Mouse (Mus musculus) lung, embryonic 15.5 days (tissue): Measurements from ENCODE around the gene Tspan5. TPM values are rescaled to one million over a fixed set of nuclear protein-coding genes. Genes with fewer than 3 reads are reported as not detected.

ENCODE experiments used
- ATAC-seq: fragments of 200-750 bp; cut with Nextera tagmentation; 2 replicates; pipeline ENCODE4 v1.8.0; 2017; ENCODE audit warnings: moderate number of reproducible peaks, borderline replicate concordance; ENCODE audit not compliant: low FRiP score, low TSS enrichment; ENCODE audit errors: extremely low read depth
- H3K27ac ChIP-seq: fragments of 300-500 bp; sonication (generic); 2 replicates; pipeline ENCODE4 v1.5.1; 2015; ENCODE audit warnings: moderate library complexity, mild to moderate bottlenecking, inconsistent platforms
- H3K27me3 ChIP-seq: fragments of 300-500 bp; sonication (generic); 2 replicates; pipeline ENCODE4 v1.6.1; 2015; ENCODE audit warnings: inconsistent platforms
- H3K36me3 ChIP-seq: fragments of 300-500 bp; sonication (generic); 2 replicates; pipeline ENCODE4 v1.6.1; 2015; ENCODE audit warnings: inconsistent platforms
- H3K4me1 ChIP-seq: fragments of 300-500 bp; sonication (generic); 2 replicates; pipeline ENCODE4 v1.6.1; 2015; ENCODE audit warnings: inconsistent platforms
- H3K4me2 ChIP-seq: fragments of 300-500 bp; sonication (generic); 2 replicates; pipeline ENCODE4 v1.6.1; 2015; ENCODE audit warnings: inconsistent platforms, mild to moderate bottlenecking, moderate library complexity
- H3K4me3 ChIP-seq: fragments of 300-500 bp; sonication (generic); 2 replicates; pipeline ENCODE4 v1.5.1; 2015; ENCODE audit warnings: mild to moderate bottlenecking, inconsistent platforms
- H3K9ac ChIP-seq: fragments of 300-500 bp; sonication (generic); 2 replicates; pipeline ENCODE4 v1.6.1; 2015; ENCODE audit warnings: inconsistent platforms
- H3K9me3 ChIP-seq: fragments of 300-500 bp; sonication (generic); 2 replicates; pipeline ENCODE4 v1.6.1; 2016; ENCODE audit warnings: inconsistent platforms
- WGBS: fragments of 180-500 bp; shearing (Covaris S2); methylation state at CpG from one replicate; pipeline ENCODE4 v1.1.7; 2015; 5-methylcytosine and 5-hydroxymethylcytosine counted together
- polyA plus RNA-seq: library from polyadenylated mRNA; unstranded; fragments of >200 nt; fragmentation: Nextera tagmentation; extraction: Ambion mirVana; gene quantifications from 2 replicates; pipeline ENCODE4 v1.2.1, GENCODE M21; 2015

Tspan5 gene
- polyA plus RNA-seq, 1 experiment from 2014 or later: 30.3 TPM

- no peak for ATAC-seq
- Histone ChIP-seq H3K27ac (no peak overlapping the region), H3K4me1 (peaks cover 29% of the 10 kb centered on the region), H3K4me3 (no peak overlapping the region), H3K36me3 (no peaks in the 10 kb centered on the region), H3K27me3 (no peaks in the 10 kb centered on the region), H3K9me3 (no peaks in the 10 kb centered on the region), H3K4me2 (no peak overlapping the region), H3K9ac (no peak overlapping the region)
- 52% methylated on average over 21 of the region's 21 CpGs for WGBS
These were observed 60.9 kb downstream of the Tspan5 start for GRCm38 (mm10) chr3:138802722-138803443.

GRCm38 (mm10) chr3:138803444-138804085 is 61.6 kb downstream of the Tspan5 start:
- H3K4me2 ChIP-seq: no peak overlapping the region
- H3K4me1 ChIP-seq: peaks cover 29% of the 10 kb centered on the region
- H3K4me3 ChIP-seq: no peak overlapping the region
- no peak overlapping the region for H3K27ac ChIP-seq
- WGBS: 76% methylated on average over 11 of the region's 11 CpGs
- H3K9me3 ChIP-seq: no peaks in the 10 kb centered on the region
- no peak overlapping the region for H3K9ac ChIP-seq
- H3K27me3 ChIP-seq: no peaks in the 10 kb centered on the region
- ATAC-seq: no peak
- H3K36me3 ChIP-seq: no peaks in the 10 kb centered on the region

DNA sequence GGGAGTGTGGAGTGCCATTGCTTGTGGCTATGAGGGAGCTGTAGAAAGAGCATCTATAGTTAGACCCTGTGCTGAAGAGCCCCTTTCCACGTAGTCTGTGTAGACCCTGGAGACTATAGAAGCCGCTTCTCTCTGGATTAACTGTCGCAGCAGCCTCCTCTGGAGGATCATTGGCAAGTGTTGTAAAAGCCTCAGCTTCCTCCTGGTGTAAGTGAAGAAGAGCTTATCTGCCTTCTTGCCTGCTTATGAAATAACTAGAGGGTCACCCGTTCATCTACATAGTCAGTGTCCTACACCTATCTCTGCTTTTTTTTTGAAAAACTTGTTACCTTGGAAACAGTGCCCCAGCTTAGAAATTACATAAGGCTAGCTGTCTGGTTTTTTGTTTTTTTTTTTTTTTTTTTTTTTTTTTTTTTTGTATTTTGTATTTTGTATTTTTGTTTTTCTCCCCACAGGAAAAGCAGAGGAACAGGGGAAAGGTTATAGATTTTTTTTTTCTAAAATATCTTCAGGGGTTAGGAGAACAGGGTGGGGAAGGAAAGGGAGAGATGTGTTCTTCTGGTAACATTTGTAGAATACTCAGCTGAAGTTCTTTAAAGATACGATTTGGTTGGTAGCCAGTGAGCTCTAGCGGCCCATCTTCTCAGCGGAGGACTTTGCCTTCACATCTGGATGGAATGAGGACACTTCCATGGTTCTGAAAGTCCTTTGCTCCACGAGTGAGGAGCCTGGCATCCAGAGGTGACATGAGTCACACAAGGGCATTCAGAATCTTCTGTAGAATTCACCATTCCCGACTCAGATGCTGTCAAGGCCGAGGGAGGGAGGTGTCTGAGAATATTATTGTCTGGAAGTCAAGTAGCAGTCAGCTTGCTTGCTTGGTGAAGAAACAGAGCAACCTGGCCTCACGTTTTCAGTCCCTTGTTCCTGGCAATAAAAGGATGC is 62.4 kb downstream of the Tspan5 start:
- Histone ChIP-seq H3K27me3 (no peaks in the 10 kb centered on the region), H3K4me2 (no peak overlapping the region), H3K27ac (no peak overlapping the region), H3K9me3 (no peaks in the 10 kb centered on the region), H3K36me3 (no peaks in the 10 kb centered on the region), H3K4me1 (peaks cover 29% of the 10 kb centered on the region), H3K9ac (no peak overlapping the region), H3K4me3 (no peak overlapping the region)
- 67% methylated on average over 11 of the region's 11 CpGs for WGBS
- no peak for ATAC-seq

DNA sequence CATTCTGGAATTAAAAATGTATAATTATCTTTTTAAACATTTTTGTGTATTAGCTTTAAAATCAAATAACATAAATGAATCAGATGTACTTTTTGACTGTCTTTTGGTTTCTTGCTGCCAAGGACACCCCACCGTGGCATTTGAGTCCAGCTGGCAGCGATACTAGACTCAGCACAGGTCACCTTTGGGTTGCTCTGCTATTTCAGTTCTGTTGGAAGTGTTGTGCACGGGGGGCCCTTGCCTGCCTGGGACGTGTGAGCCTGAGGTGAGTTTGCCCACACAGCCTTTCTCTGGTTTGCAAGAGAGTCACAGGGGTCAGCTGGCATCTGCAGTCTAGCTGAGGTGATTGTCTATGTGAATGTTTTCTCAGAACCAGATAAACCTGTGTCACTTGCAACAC is 65.8 kb downstream of the Tspan5 start:
- no peak overlapping the region for H3K4me2 ChIP-seq
- H3K36me3 ChIP-seq: no peaks in the 10 kb centered on the region
- H3K9me3 ChIP-seq: no peaks in the 10 kb centered on the region
- H3K4me1 ChIP-seq: peaks cover 4% of the 10 kb centered on the region
- ATAC-seq: no peak
- 78% methylated on average over 4 of the region's 4 CpGs for WGBS
- no peak overlapping the region for H3K27ac ChIP-seq
- H3K9ac ChIP-seq: no peak overlapping the region
- H3K27me3 ChIP-seq: no peaks in the 10 kb centered on the region
- no peak overlapping the region for H3K4me3 ChIP-seq

- Histone ChIP-seq H3K27ac (no peak overlapping the region), H3K4me3 (no peak overlapping the region), H3K36me3 (no peaks in the 10 kb centered on the region), H3K4me2 (no peak overlapping the region), H3K9ac (no peak overlapping the region), H3K4me1 (no peaks in the 10 kb centered on the region), H3K9me3 (no peaks in the 10 kb centered on the region), H3K27me3 (no peaks in the 10 kb centered on the region)
- 82% methylated on average over 8 of the region's 8 CpGs for WGBS
- no peak for ATAC-seq
These were observed 67.5 kb downstream of the Tspan5 start for GRCm38 (mm10) chr3:138809509-138809908.

GRCm38 (mm10) chr3:138812565-138812964 is 70.6 kb downstream of the Tspan5 start:
- no peak overlapping the region for H3K4me3 ChIP-seq
- H3K4me1 ChIP-seq: peaks cover 18% of the 10 kb centered on the region
- no peaks in the 10 kb centered on the region for H3K36me3 ChIP-seq
- H3K4me2 ChIP-seq: no peak overlapping the region
- H3K27me3 ChIP-seq: no peaks in the 10 kb centered on the region
- H3K27ac ChIP-seq: no peak overlapping the region
- no peaks in the 10 kb centered on the region for H3K9me3 ChIP-seq
- no peak overlapping the region for H3K9ac ChIP-seq
- 55% methylated on average over 3 of the region's 3 CpGs for WGBS
- no peak for ATAC-seq

GRCm38 (mm10) chr3:138813139-138813810 is 71.3 kb downstream of the Tspan5 start:
- Histone ChIP-seq H3K4me2 (no peak overlapping the region), H3K9me3 (no peaks in the 10 kb centered on the region), H3K27ac (no peak overlapping the region), H3K9ac (no peak overlapping the region), H3K36me3 (no peaks in the 10 kb centered on the region), H3K4me3 (no peak overlapping the region), H3K27me3 (no peaks in the 10 kb centered on the region), H3K4me1 (peaks cover 18% of the 10 kb centered on the region)
- ATAC-seq: no peak
- WGBS: 73% methylated on average over 13 of the region's 13 CpGs

DNA sequence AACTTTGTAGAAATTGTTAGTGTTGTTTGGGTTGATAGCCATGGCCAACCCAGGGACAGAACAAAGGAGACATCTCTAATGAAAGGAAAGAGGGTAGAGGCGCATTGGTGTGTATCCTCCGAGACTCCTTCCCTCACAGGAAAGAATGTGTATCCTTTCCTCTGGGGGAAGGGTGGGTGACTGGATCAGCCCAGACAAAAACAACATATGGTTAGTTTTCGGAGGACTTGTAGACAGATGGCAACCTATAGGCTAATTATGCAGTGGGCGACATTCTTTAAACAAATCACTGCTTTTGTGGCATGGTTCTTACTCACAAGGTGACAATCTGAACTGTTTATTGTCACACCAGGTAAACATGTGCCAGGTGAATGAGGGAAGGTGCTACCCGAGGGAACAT is 72.5 kb downstream of the Tspan5 start:
- no peak overlapping the region for H3K4me3 ChIP-seq
- no peaks in the 10 kb centered on the region for H3K27me3 ChIP-seq
- WGBS: 73% methylated on average over 5 of the region's 5 CpGs
- H3K27ac ChIP-seq: no peak overlapping the region
- ATAC-seq: no peak
- H3K9me3 ChIP-seq: no peaks in the 10 kb centered on the region
- peaks cover 18% of the 10 kb centered on the region for H3K4me1 ChIP-seq
- no peaks in the 10 kb centered on the region for H3K36me3 ChIP-seq
- no peak overlapping the region for H3K4me2 ChIP-seq
- H3K9ac ChIP-seq: no peak overlapping the region

GRCm38 (mm10) chr3:138815127-138815837 is 73.3 kb downstream of the Tspan5 start:
- peaks cover 21% of the 10 kb centered on the region for H3K4me1 ChIP-seq
- no peaks in the 10 kb centered on the region for H3K9me3 ChIP-seq
- 0 out of 2 replicates have a peak overlapping the region, but pooled peaks have one; percentile 5 for H3K27ac ChIP-seq
- peak; percentile 66; the same call in 1 of the 2 replicates for ATAC-seq
- 52% methylated on average over 7 of the region's 7 CpGs for WGBS
- H3K4me2 ChIP-seq: no peak overlapping the region
- H3K4me3 ChIP-seq: no peak overlapping the region
- no peaks in the 10 kb centered on the region for H3K27me3 ChIP-seq
- H3K9ac ChIP-seq: no peak overlapping the region
- H3K36me3 ChIP-seq: no peaks in the 10 kb centered on the region

GRCm38 (mm10) chr3:138816888-138817656 is 75.1 kb downstream of the Tspan5 start:
- peaks cover 33% of the 10 kb centered on the region for H3K4me1 ChIP-seq
- H3K4me2 ChIP-seq: no peak overlapping the region
- H3K27me3 ChIP-seq: no peaks in the 10 kb centered on the region
- 35% methylated on average over 5 of the region's 5 CpGs for WGBS
- no peak overlapping the region for H3K9ac ChIP-seq
- H3K9me3 ChIP-seq: no peaks in the 10 kb centered on the region
- no peak overlapping the region for H3K4me3 ChIP-seq
- 0 out of 2 replicates have a peak overlapping the region, but pooled peaks have one; percentile 2 for H3K27ac ChIP-seq
- no peaks in the 10 kb centered on the region for H3K36me3 ChIP-seq
- peak; percentile 44; the same call in 1 of the 2 replicates for ATAC-seq
